Mouse (Mus musculus) bone marrow macrophage, adult 2 months (primary cell): Measurements from ENCODE around the gene Rgr.

Experiments used
- CTCF ChIP-seq: IDR thresholded peaks from 2 replicates; pipeline ENCODE4 v1.5.1; 2012; ENCODE audit warnings: low read depth, mild to moderate bottlenecking, low read length, moderate library complexity
- POLR2A ChIP-seq: IDR thresholded peaks from 2 replicates; pipeline ENCODE4 v1.6.1; 2012; ENCODE audit warnings: mild to moderate bottlenecking, low read depth, low read length, borderline replicate concordance

- TF ChIP-seq CTCF, result no peak
- no peak for TF ChIP-seq POLR2A
Observed at GRCm38 (mm10) chr14:37013644-37014043, 35.1 kb downstream of the Rgr start.
